Mouse (Mus musculus): ENCODE results near the gene Fpr-rs3.

Gene Fpr-rs3

DNA sequence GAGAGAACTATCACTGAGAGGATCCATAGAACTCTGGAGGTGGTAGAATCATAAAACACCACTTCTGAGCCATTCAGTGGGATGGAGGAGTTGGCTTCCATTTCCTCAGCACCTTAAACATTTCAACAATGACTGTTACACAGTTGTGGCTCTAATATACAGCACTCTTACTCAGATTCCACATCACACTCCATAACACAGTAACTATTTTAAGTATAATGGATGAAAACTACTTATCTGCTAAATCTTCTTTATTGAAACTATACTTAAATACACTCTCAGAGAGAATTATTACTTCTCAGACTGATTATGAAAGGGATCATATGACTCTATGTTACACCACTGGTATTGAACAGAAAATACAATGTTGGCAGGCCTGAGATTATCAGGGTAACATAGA is at the start of gene Fpr-rs3:
Gene Fpr-rs3 (minus strand): TSS at position 101 of the 400 bp plus-strand sequence.
- no peak for DNase-seq

DNA sequence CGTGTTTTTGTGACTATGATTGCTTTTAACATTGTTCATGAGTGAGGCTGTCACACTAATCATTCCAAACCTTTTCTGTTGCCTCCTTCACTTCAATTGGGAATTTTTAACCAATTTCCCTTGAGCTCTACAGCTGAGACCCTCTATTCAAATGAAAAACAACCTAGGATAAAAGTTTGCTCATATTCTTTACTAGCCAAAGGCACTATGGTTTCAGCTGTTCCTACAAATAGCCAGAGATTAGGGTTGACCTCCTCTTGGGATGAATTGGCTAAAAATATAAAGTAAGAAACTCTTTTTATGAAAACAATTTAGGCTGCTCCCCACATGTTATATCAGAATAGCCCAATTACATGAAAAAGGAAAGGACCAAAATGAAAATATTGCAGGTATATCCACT is 28.4 kb downstream of the Fpr-rs3 start, which contains the start of gene Vmn2r110:
Gene Vmn2r110 (minus strand): TSS at position 101 of the 400 bp plus-strand sequence.
- DNase-seq, result no peak

Measured in right cerebral cortex, adult 18-20 months (tissue).